Mouse (Mus musculus): ENCODE results near the gene Gm20696.

Gm20696 gene

DNA sequence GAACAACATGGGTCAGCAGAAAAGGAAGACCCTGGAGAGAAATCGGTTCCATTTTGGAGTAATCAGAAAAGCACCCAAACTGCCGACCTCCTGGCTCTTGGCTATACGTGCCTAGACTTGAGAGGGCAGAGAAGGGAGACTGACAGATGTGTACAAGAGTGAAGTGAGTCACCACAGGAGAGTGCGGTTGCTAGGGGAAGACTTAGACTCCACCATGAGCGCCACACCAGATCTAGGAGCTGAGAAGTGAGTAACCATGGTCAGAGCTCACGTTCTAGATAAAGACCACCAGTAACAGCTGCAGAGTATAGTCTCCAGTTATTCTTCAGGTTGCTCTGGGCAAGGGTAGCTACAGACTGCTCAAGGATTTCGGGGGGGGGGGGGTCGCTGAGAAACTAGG is 3.4 kb downstream of the Gm20696 start:
- no peak for DNase-seq

DNA sequence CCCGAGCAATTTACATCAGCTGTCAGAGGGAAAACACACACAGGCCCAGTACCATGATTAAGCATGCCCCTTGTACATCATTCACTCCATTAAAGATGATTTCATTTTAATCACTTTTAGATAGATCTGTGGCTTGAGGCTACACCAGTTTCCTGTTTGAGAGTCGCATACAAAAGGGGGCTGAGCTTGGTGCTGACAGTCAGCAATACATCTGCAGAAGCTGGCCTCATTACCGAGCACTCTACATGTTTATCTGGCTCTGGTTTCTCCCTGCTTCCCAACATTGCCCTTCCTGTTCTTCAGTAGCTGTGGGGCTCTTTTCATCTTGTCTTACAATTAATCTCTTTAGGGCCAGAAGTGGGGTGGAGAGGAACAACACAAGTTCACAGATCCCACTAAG is 6.2 kb downstream of the Gm20696 start:
- DNase-seq: no peak

GRCm38 (mm10) chr6:99658586-99658985 is 8.0 kb downstream of the Gm20696 start:
- DNase-seq: no peak

- DNase-seq: no peak
These were observed 10.5 kb downstream of the Gm20696 start for GRCm38 (mm10) chr6:99656088-99656487.

GRCm38 (mm10) chr6:99655488-99655887 is 11.1 kb downstream of the Gm20696 start:
- DNase-seq: no peak

GRCm38 (mm10) chr6:99654343-99654742 is 12.3 kb downstream of the Gm20696 start:
- no peak for DNase-seq

- DNase-seq: no peak
These were observed 14.3 kb downstream of the Gm20696 start for GRCm38 (mm10) chr6:99652341-99652740.

DNA sequence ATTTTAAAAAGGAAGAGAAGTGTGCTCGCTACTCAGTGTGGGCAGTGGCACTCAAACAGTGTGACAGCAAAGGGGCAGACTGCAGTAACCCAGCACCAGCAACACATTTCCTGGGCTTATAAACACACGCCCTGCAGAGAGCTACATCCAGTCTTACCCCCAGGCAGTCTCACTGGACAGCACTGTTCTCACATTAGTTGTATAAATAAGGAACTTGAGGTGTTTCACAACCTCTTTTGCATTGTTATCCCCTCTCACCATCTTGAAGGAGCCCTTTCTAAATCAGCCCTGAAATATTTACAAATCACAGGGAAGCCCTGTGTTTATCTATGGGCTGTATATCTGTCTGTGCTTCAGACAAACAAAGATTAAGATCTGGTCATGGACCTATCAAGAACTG is 17.3 kb downstream of the Gm20696 start:
- no peak for DNase-seq

- no peak for DNase-seq
These were observed 20.3 kb downstream of the Gm20696 start for GRCm38 (mm10) chr6:99646344-99646743.

GRCm38 (mm10) chr6:99644876-99645275 is 21.7 kb downstream of the Gm20696 start:
- no peak for DNase-seq

- DNase-seq: no peak
These were observed 22.2 kb downstream of the Gm20696 start for GRCm38 (mm10) chr6:99644386-99644785.

DNA sequence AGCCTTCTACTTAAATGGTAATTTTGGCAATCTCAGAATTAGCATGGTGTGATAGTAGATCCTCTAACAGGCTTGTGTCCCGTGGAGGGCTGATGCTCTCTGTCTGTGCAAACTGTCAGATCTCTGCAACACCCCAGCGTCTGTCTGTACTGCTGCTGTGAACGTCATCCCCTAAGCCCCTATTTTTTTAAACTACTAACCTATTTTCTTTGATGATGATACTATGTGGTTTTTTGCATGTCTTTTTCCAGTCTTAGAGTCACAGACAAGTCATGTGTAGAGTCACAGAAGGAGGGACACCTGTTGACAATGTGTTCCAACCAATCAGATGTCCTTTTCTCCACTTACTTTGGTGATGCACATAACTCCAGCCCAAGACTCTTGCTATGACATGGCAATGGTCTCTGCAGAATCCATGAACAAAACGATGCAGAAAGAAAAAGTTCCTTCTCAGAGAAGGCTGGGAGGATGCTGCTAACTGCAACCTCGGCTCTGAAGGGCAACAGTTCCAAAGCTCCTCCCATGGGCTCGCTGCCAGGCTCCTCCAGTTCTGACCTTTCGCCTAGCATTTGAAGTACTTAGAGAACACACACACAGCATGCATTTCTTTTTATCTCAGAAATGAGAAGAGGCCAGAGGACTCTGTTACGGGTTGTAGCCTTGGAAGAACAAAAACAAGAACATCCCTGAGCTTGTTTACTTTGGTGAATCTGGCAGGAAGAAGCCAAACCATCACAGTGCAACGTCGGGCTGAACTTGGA is 23.0 kb downstream of the Gm20696 start:
- no peak for DNase-seq

DNA sequence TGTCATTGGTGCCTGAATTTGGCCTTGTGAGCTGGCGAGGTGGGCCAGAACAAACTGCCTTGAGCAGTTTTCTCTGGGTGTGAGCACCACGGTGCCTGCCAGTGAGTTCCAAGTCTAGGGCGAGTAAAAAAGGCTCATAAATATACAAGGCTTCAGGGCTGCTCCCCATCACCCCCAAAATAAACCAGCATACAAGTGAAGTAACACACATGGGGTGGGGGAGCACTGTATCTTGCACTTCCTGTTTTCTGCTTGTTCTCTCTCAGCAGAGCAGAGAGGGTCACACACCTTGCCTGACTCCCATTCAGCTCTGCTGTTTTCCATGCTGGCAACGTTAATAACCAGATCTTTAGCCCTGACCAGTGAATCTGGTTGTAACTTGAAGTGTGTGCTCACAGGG is 29.1 kb downstream of the Gm20696 start:
- DNase-seq: no peak

GRCm38 (mm10) chr6:99636801-99637200 is 29.8 kb downstream of the Gm20696 start:
- DNase-seq: no peak

DNA sequence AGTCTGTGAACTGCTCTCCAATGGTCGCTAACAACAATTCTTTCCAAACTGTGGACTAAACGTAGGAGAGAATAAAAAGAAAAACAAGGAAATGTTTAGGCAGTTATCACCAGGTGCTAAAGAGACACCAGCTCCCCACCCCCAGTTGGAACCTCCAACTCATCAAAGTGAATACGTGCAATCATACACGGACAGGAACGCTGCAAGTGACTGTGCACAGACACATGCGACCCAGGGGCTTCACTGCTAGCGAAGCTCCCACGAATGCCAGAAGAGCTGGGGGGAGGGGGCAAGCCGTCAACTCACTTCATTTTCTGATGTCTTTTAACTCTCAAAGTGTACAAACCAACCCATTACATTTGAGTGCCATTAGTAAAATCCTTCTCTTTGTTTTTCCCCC is 30.5 kb downstream of the Gm20696 start:
- DNase-seq: no peak

DNA sequence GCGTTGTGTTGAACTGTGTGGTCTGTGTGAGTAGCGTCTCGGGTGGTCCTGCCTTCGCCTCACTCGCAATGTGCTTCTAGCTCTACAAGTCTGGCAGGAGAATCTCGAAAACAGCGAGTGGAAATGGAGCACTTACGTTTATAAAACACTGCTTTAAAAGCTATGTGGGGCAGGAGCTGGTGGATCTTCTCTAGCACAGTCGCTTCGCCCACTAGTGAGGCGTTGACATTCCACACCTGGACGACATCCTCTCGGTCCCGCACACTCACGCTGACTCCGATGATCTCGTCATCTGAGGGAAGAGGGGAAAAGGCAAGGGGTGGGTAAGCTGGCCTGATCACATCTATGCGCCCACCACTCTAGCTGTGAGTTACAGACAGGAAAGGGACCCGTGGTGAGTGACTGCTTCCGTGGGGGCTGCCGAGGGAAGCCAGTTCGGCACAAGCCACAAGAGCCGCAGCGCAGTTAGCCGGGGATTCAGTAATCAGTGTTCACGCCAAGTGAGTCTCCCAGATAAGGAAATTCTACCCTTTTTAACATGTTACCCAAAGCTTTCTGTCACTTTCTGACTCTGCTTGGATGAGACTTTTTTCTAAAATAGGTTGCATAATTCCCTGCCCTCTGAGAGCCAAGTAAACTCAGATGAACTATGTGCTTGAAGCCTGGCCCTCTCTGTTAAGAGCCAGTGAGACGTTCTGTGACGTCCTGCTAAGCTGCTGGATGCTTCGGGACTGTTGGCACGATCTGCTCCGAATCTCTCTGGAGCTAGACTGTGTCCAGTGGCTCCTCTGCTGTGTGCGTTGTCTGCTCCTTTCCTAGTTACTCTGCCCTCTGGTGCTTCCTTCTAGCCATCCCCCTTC is 34.2 kb downstream of the Gm20696 start:
- no peak for DNase-seq

- DNase-seq: no peak
These were observed 35.0 kb downstream of the Gm20696 start for GRCm38 (mm10) chr6:99631637-99632036.

DNA sequence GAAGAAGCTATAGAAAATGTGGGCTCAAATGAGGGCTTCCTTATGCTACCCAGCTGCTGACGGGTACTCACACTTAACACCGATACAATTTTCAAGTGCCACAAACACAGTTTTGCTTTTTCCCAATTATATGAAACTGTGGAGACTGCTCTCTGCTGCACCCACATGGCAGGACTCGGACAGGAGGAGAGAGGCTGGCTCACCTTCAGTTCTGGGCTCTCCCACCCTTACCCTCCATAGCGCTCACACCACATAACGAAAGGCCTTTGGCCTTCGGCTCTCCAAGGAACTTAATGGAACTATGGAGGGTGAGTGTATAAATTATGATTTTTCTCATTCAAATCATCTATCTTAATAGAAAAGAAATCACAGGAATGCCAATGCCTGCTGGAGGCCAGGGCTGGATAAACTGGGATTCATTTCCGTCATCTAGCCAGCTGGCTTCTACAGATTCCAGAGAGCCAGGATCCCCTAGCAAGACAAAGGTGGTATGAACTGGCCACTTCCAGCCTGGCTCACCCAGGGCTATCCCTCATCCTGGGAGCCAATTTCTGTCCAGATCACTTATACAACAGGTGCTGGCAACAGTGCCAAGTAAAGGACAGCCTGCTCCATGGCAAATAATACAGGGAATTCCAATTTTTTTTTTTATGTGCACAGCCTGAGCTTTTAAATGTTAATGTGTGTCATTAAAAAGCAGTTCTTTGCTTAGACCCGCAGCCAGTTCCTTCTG is 36.7 kb downstream of the Gm20696 start:
- no peak for DNase-seq

- no peak for DNase-seq
These were observed 40.2 kb downstream of the Gm20696 start for GRCm38 (mm10) chr6:99626347-99626746.

DNA sequence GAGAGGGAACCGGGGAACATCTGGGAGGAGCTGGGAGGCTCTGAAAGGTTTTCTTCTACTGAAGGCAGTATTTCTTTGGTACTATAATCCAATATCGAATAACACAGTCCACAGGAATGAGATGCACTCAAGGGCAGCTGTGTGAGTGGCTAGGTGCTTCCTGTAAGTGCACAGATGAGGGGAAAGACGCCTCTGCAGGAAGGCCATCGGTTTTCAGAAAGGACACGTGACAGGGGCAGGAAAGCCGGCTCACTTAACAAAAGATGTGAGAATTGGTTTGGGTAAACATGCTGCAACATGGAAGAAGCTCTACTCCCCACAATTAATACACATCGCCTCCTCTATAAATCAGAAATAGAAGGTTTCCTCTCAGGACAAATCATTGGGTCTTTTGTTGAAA is 40.8 kb downstream of the Gm20696 start:
- DNase-seq: no peak

DNA sequence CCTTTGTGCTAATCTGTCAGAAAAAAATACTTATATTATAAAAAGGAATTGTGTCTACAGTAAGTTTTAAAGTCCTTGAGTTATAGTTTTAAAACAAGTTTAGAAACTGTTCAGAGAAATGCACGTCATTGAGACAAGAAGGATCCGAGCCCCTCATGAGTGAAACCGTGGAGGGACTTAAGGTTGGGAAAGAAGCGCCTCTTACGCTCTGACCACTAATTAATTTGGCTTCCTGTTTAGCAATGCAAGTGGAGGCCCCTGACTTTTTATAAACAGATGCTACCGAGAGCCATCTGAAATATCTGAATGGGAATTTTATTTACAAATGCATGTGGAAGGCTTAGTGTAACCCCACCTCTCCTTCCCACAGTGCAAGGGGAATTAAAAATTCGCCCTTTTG is 41.3 kb downstream of the Gm20696 start:
- DNase-seq: no peak

GRCm38 (mm10) chr6:99624542-99624941 is 42.1 kb downstream of the Gm20696 start:
- no peak for DNase-seq

DNA sequence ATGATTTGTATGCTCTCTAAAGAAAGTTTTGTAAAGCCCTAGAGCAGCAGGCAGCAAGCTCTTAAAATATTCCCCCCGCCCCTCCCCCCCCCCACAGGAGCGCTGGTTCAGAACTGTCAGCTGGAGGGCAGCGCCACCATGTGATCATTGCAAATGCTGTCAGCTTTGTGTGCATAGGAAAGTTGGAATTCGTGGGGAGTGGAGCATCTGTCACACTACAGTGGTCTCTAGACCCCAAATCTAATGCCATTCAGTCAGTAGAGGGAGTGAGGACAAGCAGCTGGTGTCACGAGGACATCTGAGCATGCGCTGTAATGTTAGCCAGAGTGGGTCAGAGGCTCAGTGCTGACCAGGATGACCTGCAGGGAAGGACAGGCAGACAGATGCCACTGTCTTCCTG is 43.0 kb downstream of the Gm20696 start:
- no peak for DNase-seq

- DNase-seq: no peak
These were observed 45.4 kb downstream of the Gm20696 start for GRCm38 (mm10) chr6:99621167-99621566.

All from right cerebral cortex, postnatal 25 days (tissue).